Mouse (Mus musculus): Measurements from ENCODE around the gene Nudt6.

Gene Nudt6

GRCm38 (mm10) chr3:37420072-37420471 lies at the start of gene Nudt6:
Gene Nudt6, minus strand, starts transcription at chr3:37420211.
- DNase-seq: peak; percentile 89 to 90

DNA sequence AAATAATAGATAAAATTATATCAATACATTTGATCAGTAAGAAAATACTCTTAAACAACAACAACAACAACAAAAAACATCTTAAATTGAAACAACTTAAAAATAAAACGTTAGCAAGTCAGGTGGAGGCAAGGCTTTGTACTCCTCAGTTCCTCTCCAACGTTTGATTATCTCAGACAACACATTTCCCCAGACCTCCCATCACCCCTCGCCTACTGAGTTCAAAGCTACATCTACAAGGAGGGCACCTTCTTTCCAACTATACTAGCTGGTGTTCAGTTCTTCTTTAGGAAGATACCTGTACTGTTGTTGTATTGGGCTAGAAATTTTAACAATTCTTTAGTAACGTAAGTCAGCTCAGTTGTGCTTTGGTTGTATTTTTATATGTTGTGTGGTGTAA lies 49.3 kb upstream of the Nudt6 start:
- DNase-seq: no peak

DNA sequence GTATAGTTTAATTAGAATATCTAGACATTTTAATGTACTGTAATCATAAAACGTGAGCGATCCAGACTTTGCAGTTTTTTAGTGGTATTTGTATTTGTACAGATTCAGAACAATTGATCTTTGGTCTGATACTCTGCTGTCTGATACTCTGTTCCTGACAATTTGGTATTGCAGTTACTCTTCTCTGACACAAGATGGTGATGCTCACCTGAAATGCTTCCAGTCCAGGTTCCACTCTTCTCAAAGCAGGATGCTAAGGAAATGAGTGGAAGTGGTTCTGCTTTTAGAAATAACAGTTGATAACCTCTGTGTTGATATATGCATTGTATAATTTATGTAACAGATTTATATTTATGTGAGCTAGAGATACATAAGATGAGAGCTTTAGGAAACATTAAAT lies 48.2 kb upstream of the Nudt6 start:
- DNase-seq: no peak

- no peak for DNase-seq
Measured at GRCm38 (mm10) chr3:37455992-37456391, 36.0 kb upstream of the Nudt6 start.

GRCm38 (mm10) chr3:37443409-37443808 lies 23.4 kb upstream of the Nudt6 start:
- DNase-seq: no peak

DNA sequence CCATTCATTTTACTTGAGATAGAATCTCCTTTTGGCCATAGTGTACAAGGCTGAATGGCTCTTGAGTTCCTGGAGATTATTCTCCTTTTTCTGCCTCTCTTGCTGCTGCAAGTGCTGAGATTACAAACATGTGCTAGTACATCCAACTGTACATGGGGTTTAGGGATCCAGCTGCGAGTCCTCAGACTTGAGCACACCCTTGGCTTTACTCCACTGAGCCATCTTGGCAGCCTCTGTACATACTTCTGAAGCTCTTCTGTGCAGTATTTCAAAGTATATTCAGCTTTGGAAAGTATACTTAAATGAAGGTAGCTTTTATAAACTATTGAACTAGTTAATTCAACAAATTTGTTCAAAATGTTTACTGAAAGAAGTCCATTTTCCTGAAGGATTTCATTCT lies 19.8 kb upstream of the Nudt6 start:
- DNase-seq: no peak

DNA sequence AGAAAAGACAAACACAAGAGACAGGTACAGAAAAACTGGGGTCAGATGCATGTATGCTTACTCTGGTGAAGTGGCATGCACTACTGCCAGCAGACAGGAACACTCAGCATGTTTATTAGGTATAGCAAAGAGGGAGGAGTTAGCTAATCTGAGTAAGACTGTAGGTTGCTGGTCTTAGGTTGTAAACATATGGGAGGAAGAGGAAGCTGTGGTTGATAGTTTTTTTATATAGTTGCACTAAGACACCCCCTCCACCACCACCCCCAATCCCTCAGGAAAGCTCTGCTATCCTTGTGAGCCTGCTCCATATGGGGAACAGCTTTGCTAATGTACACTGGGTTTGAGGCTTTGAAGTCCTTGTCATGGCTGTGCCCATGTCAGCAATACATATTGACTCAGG lies 10.3 kb upstream of the Nudt6 start:
- no peak for DNase-seq

GRCm38 (mm10) chr3:37426069-37426468 lies 6.1 kb upstream of the Nudt6 start:
- DNase-seq: no peak

DNA sequence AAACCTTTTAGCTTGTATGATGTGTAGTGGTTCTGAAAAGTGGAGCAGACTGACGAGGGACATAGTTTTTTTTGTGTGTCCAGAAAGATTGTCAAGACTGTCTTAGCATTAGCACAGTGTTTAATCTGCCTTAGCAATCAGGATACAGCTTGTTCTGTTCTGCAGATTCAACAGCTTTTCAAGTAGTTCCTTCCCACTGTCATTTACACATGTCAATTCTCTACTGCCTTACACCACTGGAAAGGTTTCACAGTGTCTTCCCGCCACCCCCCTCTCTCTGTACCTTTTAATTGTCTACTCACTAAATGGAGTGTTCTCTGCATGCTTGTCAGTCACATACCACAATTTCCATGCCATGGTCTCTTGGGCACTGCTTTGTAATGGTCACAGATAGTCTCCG lies 1.2 kb upstream of the Nudt6 start:
- no peak for DNase-seq

DNA sequence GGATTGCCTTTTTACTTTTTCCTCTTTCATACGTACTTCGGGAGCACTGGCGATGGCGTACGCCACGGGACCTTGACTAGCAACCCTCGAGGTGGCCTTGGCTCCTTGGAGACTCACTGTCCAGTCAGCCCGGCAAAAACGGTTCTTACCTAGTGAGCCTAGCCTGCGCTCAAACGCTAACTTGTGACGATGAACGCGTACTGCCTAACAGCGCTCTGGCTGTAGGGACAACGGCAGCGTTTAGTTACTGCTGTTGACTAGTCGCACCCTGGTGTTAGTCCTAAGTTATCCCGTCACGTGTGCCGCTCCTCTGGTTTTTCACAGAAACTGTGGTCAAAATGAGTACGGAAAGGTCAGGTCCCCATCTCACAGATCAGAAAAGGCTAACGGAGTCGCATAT lies 630 bp upstream of the Nudt6 start:
- peak in 1 of 2 experiments; percentile 11 for DNase-seq

GRCm38 (mm10) chr3:37419458-37419991 lies 486 bp downstream of the Nudt6 start, which contains the start of gene Spata5:
Gene Spata5, plus strand, starts transcription at chr3:37419896.
- DNase-seq: peak; percentile 98

GRCm38 (mm10) chr3:37418961-37419457 lies 1.0 kb downstream of the Nudt6 start:
- peak in 1 of 2 experiments; percentile 77 for DNase-seq

DNA sequence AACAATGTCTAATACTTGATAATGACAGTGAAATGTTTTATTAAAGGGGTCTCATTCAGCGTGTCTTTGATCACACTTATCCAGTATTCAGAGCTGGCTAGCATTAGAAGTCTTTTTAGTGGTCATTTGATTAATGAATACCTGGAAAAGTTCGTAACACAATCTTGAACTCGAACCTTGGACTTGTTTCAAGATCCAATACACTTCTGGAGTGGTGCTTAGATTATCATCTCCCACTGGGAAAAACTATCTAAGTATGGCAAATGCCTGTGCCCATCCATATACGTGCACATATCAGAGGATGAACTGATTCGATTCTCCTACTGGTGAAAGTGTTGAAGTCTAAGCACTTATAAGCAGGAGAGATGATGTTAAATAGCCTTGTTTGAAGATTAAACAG lies 1.7 kb downstream of the Nudt6 start:
- DNase-seq: no peak

GRCm38 (mm10) chr3:37414413-37414960 lies 5.5 kb downstream of the Nudt6 start:
- peak; percentile 70 to 74 for DNase-seq

- no peak for DNase-seq
Measured at GRCm38 (mm10) chr3:37413446-37413845, 6.6 kb downstream of the Nudt6 start.

DNA sequence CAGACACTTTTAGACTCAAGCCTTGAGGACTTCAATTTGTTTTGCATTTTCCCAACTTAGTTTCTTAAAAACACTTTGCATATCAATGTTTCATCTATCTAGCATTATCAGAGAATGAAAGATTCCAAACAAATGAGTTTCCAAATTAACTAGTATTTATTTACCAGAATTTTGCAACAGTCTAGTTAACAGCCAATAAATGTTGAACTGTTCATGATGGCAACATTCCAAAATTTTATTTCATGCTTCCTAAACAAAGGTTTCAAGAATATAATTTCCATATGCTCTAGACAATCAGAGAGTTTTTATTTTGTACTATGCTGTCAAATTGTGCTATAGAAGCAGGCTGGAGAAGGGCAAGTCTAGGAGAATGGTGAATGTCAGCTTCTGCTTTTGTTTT lies 12.4 kb downstream of the Nudt6 start:
- no peak for DNase-seq

DNA sequence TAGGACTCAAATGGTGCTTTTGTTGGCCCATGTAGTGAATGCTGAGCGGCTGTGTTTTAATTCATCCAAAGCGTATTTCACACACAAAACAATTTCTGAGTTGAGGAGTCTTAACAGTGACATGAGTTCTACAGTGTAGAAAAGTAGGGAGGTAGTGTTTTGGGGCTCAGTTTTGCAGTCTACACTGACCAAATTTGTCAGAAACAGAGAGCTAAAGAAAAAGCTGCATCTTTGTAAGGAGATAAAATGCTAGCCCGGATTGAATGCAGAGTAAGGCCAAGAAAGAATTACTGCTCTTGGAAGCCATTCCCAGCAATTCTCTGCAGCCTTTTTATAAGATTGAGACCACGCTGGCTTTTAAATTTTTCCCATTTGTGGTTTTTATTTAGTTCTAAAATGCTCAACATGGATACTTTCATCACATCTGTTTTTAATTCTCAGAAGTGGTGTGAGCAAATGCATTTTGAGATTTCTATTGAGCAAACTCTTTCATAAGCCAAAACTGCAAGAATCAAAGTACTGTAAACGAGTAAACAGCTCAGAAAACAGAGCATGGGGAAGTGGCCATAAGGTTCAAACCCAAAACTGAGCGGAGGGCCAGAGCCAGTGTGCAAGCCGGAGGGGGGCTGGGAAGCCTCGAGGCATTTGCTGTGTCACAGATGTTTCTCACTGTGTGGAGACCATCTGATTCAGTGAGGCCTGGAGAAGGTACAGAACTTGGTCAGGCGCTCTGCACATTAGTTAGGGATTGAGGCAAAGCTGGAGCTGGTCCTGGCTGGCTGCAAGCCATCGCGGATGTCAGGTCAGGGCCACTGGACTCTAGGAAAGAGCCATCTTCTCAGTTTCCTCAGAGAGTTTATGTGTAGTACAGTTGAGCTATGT lies 18.0 kb downstream of the Nudt6 start:
- peak in 1 of 2 experiments; percentile 18 for DNase-seq

DNA sequence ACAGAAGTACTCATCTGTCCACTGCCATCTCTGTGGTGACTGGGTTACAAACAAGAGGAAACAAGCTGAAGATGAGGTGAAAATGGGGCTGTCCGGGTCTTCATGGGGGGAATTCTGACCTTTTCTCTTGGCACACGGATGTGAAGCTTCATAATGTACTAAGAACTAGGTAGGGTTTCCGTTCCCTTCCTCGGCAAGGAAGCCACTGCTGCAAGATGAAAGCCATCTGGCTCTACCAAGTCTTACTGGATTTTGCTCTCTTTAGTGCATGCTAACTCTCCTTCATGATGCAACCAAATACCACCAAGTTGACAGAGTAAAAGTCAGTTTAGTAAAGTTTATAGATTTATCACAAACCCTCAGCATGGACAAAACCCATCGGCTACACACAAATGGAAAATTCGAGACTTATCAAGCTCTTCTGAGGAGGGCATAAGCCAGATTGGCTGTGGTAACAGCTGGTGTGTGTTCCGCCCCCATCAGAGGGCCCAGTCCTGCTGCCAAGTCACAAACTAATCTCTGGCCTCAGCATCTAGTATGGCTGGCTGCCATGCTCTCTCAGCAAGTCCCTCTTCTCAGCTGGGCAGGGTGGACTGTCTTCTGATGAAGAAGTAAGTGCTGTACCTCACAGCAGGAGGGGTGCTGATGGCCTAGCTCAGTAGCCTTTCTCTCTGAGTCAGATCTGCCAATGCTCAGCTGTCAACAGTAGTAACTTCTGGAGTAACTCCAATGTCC lies 21.2 kb downstream of the Nudt6 start:
- peak; percentile 40 to 47 for DNase-seq

DNA sequence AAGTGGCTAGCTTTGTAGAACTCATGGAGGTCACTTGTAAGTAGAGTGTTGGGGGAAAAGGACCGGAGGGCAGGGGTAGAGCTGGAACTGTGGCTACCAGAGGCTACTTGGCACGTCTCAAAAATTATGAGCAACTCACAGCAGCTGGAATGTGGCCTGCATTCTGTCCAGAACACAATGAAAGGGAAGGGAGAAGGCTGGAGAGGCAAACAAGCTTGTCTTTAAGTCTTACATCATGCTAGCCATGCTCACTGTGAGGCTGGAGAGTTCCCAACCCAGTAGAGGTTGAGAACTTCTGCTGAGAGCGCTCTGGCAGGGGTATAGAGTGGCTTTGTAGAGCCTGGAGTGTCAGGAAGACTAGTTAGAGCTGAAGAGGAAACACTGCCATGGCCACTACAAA lies 22.4 kb downstream of the Nudt6 start:
- DNase-seq: no peak

GRCm38 (mm10) chr3:37396930-37397608 lies 22.9 kb downstream of the Nudt6 start:
- no peak for DNase-seq

- no peak for DNase-seq
Measured at GRCm38 (mm10) chr3:37387310-37387709, 32.7 kb downstream of the Nudt6 start.

- no peak for DNase-seq
Measured at GRCm38 (mm10) chr3:37383096-37383765, 36.8 kb downstream of the Nudt6 start.
